Comparison of ENCODE assay signal across 22 mouse cellular contexts in genomic region chr15:36396245-36396644, GRCm38 (mm10).
A peak's percentile ranks its signal among the peaks of the same experiment; 100 is the strongest.
DNase-seq lines count a peak whose midpoint lies in the region; ATAC-seq and TF ChIP-seq lines count a peak whose summit lies in the region.
"Had no signal": no experiment of that assay in that cellular context is flagged by ENCODE, and none has a peak within 500 bp of the region (broad histone marks: within the 10 kb centered on the region; RNA-seq: fewer than 3 reads in every experiment).

No protein-coding gene starts in this region.

- in situ Hi-C loops in CH12.LX (cut with MboI; ENCODE audit: low pct_ligation_motif_present, low pct_unique_long_range_greater_than_20kb, low sequenced_read_pairs): no loop called here

- 0 out of 2 replicates have a peak, but pooled peaks have one; percentile 27 for ATAC-seq in megakaryocyte progenitor cell, adult 5-6 weeks (replicated peaks; ENCODE audit: poor library complexity)
- ATAC-seq in erythroid progenitor cell, adult 5-6 weeks (replicated peaks; ENCODE audit: low FRiP score, poor library complexity, severe bottlenecking): no peak
- ATAC-seq: forebrain, embryonic 16.5 days; intestine, embryonic 15.5 days had no signal

- TF ChIP-seq CTCF in CH12.LX (conservative IDR thresholded peaks at IDR 0.05 in 1 of 2, IDR thresholded peaks at IDR 0.05 in 1 of 2; ENCODE audit: low read depth in 2 of 2, low read length in 2 of 2): no peak

- TF ChIP-seq POLR2A in CH12.LX (IDR thresholded peaks at IDR 0.05; ENCODE audit: low read depth, low read length): no peak

- intact Hi-C loops in heart, postnatal 25 days (cut with DNase I): no loop called here

- TF ChIP-seq RAD21 in CH12.LX (IDR thresholded peaks at IDR 0.05; ENCODE audit: low read depth, low read length): no peak

- no peaks in the 10 kb centered on the region for H3K27me3 ChIP-seq in CH12.LX (replicated peaks)
- H3K27me3 ChIP-seq: intestine, embryonic 15.5 days; neural tube, embryonic 12.5 days had no signal

- dilution Hi-C loops in CH12.LX (cut with MboI; ENCODE audit: extremely low pct_ligation_motif_present, extremely low pct_unique_long_range_greater_than_20kb, low sequenced_read_pairs): no loop called here

- peak overlapping the region; percentile 5; the same call in 1 of the 2 replicates for H3K27ac ChIP-seq in CH12.LX (ENCODE audit: insufficient read depth, low read depth)
- H3K27ac ChIP-seq: embryonic facial prominence, embryonic 10.5 days; gastrocnemius, adult 2 months; hindbrain, embryonic 10.5 days; intestine, embryonic 15.5 days; neural tube, embryonic 12.5 days had no signal

- no peaks in the 10 kb centered on the region for H3K79me2 ChIP-seq in CH12.LX (replicated peaks; ENCODE audit: control insufficient read depth, extremely low read depth, insufficient read depth, poor library complexity, severe bottlenecking)

- TF ChIP-seq EP300 in CH12.LX (IDR thresholded peaks at IDR 0.05; ENCODE audit: low read length): no peak

- peaks cover 7 to 34% of the 10 kb centered on the region in 2 experiments for H3K4me1 ChIP-seq in CH12.LX (ENCODE audit: control insufficient read depth in 1 of 2, insufficient read depth in 2 of 2)

- no peak overlapping the region for H3K4me3 ChIP-seq in CH12.LX (replicated peaks in 1 of 3; ENCODE audit: low read depth in 2 of 3, low read length in 2 of 3, poor library complexity in 1 of 3)
- H3K4me3 ChIP-seq: embryonic facial prominence, embryonic 10.5 days; gastrocnemius, adult 2 months; hindbrain, embryonic 10.5 days; intestine, embryonic 15.5 days; neural tube, embryonic 12.5 days had no signal

- H3K4me2 ChIP-seq in CH12.LX (ENCODE audit: insufficient read depth, low read depth, poor library complexity, severe bottlenecking): peak overlapping the region; percentile 56; the same call in 1 of the 2 replicates
- H3K4me2 ChIP-seq: intestine, embryonic 15.5 days; lung, embryonic 14.5 days; neural tube, embryonic 12.5 days had no signal

- H3K9me3 ChIP-seq in CH12.LX (replicated peaks; ENCODE audit: low read length): no peaks in the 10 kb centered on the region
- H3K9me3 ChIP-seq: embryonic facial prominence, embryonic 10.5 days; hindbrain, embryonic 10.5 days; intestine, embryonic 15.5 days; neural tube, embryonic 12.5 days had no signal

- no peak overlapping the region for H3K9ac ChIP-seq in CH12.LX (ENCODE audit: insufficient read depth, low read depth)
- H3K9ac ChIP-seq: intestine, embryonic 15.5 days; lung, embryonic 14.5 days; neural tube, embryonic 12.5 days had no signal

- DNase-seq in heart, adult 11 months: peak; percentile 37
- no peak for DNase-seq in heart, postnatal 25 days (ENCODE audit: low spot score)
- DNase-seq in CH12.LX (ENCODE audit: extremely low read depth) (peak; percentile 49), adipocyte (ENCODE audit: low spot score) (no peak)
- peak; percentile 54 for DNase-seq in thymus, postnatal 14 days
- no peak for DNase-seq in frontal cortex, postnatal 14 days (ENCODE audit: low spot score in 2 of 2)
- DNase-seq: adrenal gland, adult 2 months; cerebellum, adult 11-12 months; cerebellum, postnatal 36 days; gastrocnemius, adult 2 months; heart, adult 18-20 months; layer of hippocampus, postnatal 36 days; liver; lung, embryonic 14.5 days; right cerebral cortex, postnatal 25 days had no signal

- H3K36me3 ChIP-seq in CH12.LX (replicated peaks in 1 of 2; ENCODE audit: control insufficient read depth in 1 of 2, insufficient read depth in 1 of 2, low read length in 1 of 2): no peaks in the 10 kb centered on the region
- H3K36me3 ChIP-seq: embryonic facial prominence, embryonic 10.5 days; hindbrain, embryonic 10.5 days; intestine, embryonic 15.5 days; neural tube, embryonic 12.5 days had no signal

TF ChIP-seq in CH12.LX, 34 proteins besides CTCF, POLR2A, EP300 and RAD21:
- TF ChIP-seq ELF1 (IDR thresholded peaks at IDR 0.05; ENCODE audit: low read depth, low read length): 0 out of 2 replicates have a peak, but pooled peaks have one; percentile 19
- TF ChIP-seq PAX5 (IDR thresholded peaks at IDR 0.05; ENCODE audit: low read length): no peak
- TF ChIP-seq POLR2AphosphoS2 (IDR thresholded peaks at IDR 0.05; ENCODE audit: low read depth, low read length): no peak
- TF ChIP-seq JUND (conservative IDR thresholded peaks at IDR 0.05; ENCODE audit: low read depth, low read length): no peak
- TF ChIP-seq MYC (IDR thresholded peaks at IDR 0.05; ENCODE audit: low read depth, low read length): no peak
- TF ChIP-seq NRF1 (IDR thresholded peaks at IDR 0.05; ENCODE audit: low read depth, low read length): no peak
- peak; percentile 36; the same call in 1 of the 2 replicates for TF ChIP-seq ETS1 (conservative IDR thresholded peaks at IDR 0.05; ENCODE audit: low read depth, low read length)
- no peak for TF ChIP-seq E2F4 (IDR thresholded peaks at IDR 0.05; ENCODE audit: insufficient replicate concordance, low read depth, low read length)
- no peak for TF ChIP-seq CHD2 (IDR thresholded peaks at IDR 0.05; ENCODE audit: low read length)
- 0 out of 2 replicates have a peak, but pooled peaks have one; percentile 48 for TF ChIP-seq CHD1 (IDR thresholded peaks at IDR 0.05; ENCODE audit: low read depth, low read length)
TF ChIP-seq in CH12.LX: peak in this region for 3.

Comparison
In these comparisons a context has a peak if more than half of its experiments do, and no peak if none do; other contexts are left out.
1. DNase-seq: peak in heart, adult 11 months (single experiment), CH12.LX (single experiment) and thymus, postnatal 14 days (single experiment); none in heart, postnatal 25 days (single experiment), frontal cortex, postnatal 14 days (0 of 2) and adipocyte (single experiment).